Mouse (Mus musculus): Measurements from ENCODE around the gene Sdc3. TPM values are rescaled to one million over a fixed set of nuclear protein-coding genes. Genes with fewer than 3 reads are reported as not detected.

The Sdc3 gene
- 8.8 TPM for polyA plus RNA-seq (2017; shearing (Covaris generic))

DNA sequence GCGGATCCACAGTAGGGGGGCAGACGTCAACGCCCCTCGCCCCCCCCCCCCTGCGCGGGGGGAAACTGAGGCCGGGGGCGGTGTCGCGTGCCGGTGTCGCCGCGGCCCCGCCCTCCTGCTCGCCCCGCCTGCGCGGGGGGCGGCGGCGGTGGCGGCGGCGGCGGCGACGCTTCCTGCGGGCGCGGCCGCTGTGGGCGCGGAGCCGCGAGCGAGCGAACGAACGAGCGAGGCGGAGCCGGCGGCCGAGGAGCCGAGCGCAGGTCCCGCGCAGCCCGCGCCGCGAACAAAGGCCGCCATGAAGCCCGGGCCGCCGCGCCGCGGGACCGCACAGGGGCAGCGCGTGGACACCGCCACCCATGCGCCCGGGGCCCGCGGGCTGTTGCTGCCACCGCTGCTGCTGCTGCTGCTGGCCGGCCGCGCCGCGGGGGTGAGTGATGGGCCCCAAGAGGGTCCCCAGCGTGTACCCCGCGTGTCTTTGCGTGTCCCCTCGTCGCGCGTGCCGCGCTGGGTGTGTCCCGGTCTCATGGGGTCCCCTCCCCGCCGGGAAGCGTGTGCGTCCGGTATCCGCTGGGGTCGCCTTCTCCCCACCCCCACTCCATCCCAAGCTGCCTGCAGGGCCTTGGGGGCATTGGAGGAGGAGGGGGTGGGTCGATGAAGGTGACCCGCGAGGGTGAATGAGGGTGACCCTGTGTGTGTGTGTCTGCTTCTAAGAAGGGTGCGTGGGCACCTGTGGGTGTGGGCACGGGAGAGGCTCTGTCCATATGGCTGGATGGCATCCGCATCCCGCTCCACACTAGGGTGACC, at the start of gene Sdc3:
TSS of gene Sdc3 (plus strand) at position 162 of the 804 bp plus-strand sequence.

Other genes starting within 250 kb of the Sdc3 start
- gene Nkain1, start 218.4 kb upstream of the Sdc3 start, polyA plus RNA-seq (2017; shearing (Covaris generic)) = not detected
- 86.9 TPM for gene Pum1, start 129.2 kb upstream of the Sdc3 start, polyA plus RNA-seq (2017; shearing (Covaris generic))
- gene Laptm5, start 120.6 kb downstream of the Sdc3 start, polyA plus RNA-seq (2017; shearing (Covaris generic)) = 1,747 TPM
- gene Matn1, start 151.8 kb downstream of the Sdc3 start, polyA plus RNA-seq (2017; shearing (Covaris generic)) = 0.12 TPM

Measured in CD4-positive, CD25-positive, alpha-beta regulatory T cell (primary cell).